Mouse (Mus musculus) testis, adult 2 months (tissue): ENCODE results near the gene Npas3.

Source experiments
- CTCF ChIP-seq: fragments of 200-500 bp; IDR thresholded peaks from 2 replicates; pipeline ENCODE4 v1.5.1; 2012; ENCODE audit warnings: low read depth, mild to moderate bottlenecking, inconsistent platforms, low read length, moderate library complexity; ENCODE audit not compliant: control insufficient read depth, insufficient read depth, insufficient replicate concordance
- POLR2A ChIP-seq: fragments of 200-500 bp; IDR thresholded peaks from 2 replicates; pipeline ENCODE4 v1.6.1; 2012; ENCODE audit warnings: low read depth, mild to moderate bottlenecking, inconsistent platforms, low read length, moderate library complexity; ENCODE audit not compliant: control insufficient read depth

DNA sequence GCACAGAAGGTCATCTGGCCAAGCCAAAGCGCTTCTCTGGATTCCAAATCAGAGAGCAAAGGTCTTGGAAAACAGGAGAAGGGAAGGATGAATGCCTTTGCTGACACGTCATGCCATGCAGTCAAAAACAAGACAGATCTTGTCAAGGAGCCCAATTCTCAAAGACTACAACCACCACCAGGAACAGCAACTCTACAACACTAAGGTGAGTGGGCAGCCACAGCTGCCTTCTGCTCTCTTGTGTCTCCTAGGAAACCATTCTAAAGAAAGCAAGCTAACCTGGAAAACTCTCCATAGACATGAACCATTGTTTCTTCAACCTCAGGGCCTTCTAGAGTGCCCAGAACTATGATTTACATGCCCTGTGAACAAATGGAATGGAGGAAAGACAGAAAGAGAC, 825.5 kb downstream of the Npas3 start:
- TF ChIP-seq CTCF = no peak
- TF ChIP-seq POLR2A = no peak
